Mouse (Mus musculus) frontal cortex, postnatal 25 days (tissue): Measurements from ENCODE around the gene Usp49.
"Not testable (repeated sequence)": the region's sequence is repeated elsewhere in the genome, so short reads cannot be mapped to it uniquely, and the experiment has no call there.

Experiments
- DNase-seq, 2 experiments: peaks; one replicate each; pipeline ENCODE4 v3.0.0; 2022; ENCODE audit warnings: low spot score in 2 of 2

The Usp49 gene

DNA sequence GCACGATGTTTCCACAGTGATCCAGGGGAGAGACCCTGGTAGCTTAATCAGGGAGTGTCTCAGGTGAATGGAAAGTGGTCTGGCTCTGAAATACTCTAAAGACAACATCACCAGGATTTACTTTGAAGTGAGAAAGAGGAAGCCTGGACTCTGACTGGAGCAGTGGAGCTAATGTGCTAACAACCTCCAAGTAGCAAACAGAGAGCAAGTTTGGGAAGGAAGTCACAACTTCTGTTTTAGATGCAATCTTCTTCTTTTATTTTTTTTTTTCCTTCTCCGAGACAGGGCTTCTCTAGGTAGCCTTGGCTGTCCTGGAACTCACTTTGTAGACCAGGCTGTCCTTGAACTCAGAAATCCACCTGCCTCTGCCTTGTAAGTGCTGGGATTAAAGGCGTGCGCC, 21.3 kb upstream of the Usp49 start:
- DNase-seq: no peak

DNA sequence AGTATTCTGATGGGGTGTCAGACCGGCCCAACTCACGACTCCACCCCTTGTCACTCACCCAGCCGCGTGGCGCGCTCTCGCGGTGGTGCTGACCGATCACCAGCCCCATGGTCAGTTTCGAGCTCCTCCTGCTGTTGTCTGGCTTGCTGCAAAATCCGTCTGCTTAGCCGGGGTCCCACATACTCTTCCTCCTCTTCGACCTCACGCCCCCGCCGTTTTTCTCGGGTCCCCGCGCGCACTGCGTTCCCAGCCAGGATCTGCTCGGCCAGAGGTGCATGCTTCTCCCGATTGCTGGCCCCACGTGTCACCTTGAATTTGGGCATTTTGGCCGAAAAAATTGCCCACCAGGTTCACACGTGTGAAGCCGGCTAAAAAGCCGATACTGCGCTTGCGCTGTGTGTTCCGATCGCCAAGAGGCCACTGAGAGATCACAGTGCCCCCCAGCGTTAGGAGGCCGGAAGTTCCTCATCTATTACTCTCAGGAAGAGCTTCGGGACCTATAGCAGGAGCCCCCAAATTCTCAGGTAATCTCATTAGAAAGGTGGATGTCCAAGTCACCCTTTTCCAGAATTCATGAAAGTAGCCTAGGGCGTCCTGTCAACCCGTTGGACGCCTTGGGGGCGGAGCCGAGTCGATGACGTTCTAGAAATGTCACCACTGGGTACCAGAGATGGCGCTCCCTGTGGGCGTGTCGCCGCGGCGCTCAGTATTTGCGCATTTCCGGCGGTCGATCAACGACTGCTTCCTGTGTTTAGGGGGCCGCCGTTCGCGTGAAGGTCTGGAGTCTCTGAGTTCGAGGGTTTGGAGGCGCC, 19.4 kb upstream of the Usp49 start, which contains the start of the genes Bysl, Med20 and Gm20517:
Gene Bysl (minus strand): TSS at position 644 of the 812 bp plus-strand sequence.
Gene Med20 (plus strand): TSS at position 734 of the 812 bp plus-strand sequence.
Gene Gm20517 (plus strand): TSS at position 741 of the 812 bp plus-strand sequence.
- peak; percentile 95 for DNase-seq

DNA sequence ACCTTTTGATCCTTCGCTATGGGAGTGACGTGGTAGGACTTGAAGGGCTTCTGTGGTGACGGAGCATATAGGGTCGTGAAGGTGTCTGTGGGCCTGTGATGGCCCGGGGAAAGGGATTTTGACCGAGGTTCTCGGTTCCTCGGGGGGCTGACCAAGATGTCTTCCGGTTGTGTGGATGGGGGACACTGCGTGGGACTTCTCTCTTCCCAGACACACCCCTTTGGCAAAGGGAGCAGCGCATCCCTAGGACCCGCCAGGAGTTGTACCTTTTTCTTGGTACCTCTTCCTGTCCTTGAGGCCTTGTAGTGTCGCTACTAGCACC, 18.9 kb upstream of the Usp49 start:
- DNase-seq: no peak

DNA sequence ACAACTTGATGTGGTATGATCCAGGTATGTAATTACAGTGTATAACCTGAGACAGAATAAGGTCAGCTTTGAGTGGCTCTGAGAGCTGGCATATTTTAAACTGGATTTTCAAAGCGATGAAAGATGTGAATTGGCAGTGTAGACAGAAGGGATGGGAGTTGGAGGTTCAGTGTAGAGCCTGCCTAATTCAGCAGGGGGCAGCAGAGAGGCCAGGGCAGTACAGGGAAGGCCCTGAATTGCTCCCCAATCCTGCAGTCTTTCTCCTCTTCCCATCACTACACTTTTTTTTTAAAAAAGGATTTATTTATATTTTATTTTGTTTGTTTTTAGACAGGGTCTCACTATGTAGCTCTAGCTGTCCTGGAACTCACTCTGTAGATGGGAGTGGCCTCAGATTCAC, 16.5 kb upstream of the Usp49 start:
- DNase-seq: no peak

DNA sequence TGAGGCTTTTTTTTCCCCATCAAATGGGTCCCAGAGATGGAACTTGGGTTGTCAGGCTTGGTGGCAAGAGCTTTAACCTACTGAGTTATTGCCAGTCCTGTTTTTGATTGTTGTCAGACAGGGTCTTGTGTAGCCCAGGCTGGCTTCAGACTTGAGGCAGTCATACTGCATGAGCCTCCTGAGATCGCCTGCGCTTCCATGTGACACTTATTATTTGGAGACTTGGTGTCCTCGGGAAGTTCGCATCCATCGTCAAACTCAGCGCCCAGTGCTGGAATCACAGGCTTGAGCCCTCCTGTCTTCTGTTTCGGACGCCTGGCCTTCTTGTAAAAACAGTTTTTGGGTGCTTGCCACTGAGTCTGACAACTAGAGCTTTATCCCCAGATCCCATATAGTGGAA, 14.4 kb upstream of the Usp49 start:
- DNase-seq: no peak

- DNase-seq: no peak
Observed at GRCm38 (mm10) chr17:47616652-47617051, 13.8 kb upstream of the Usp49 start.

- DNase-seq: no peak
Observed at GRCm38 (mm10) chr17:47617605-47618307, 12.7 kb upstream of the Usp49 start.

DNA sequence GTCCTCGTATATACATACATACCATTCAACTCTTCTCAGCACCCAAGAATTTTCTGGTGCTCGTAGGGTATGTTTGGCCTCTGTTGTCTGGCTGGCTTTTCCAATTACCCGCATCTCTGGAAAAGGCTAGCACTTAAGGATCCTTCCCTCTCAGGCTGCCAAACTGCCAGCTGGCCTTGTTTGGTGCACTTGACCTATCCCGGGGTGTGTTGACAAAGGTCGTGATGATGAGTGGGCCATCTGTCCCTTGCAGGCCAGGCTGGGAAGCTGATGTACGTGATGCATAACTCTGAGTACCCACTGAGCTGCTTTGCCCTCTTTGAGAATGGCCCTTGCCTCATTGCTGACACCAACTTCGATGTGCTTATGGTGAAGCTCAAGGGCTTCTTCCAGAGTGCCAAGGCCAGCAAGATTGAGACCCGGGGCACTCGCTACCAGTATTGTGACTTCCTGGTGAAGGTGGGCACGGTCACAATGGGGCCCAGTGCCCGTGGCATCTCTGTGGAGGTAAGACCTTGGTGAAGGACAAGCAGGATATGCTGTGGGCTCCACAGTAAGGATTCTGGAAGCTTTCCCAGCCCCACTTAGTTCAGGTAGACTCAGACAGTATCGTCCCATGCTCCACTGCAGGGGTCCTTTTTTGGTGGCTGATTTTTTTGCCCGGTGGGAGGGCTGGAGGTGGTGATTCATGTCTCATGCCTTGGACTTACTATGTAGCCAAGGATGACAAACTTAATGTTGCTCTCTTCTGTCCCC, 11.8 kb upstream of the Usp49 start:
- DNase-seq: no peak

- DNase-seq: no peak
Observed at GRCm38 (mm10) chr17:47622912-47623554, 7.5 kb upstream of the Usp49 start.

- not testable (repeated sequence) for DNase-seq
Observed at GRCm38 (mm10) chr17:47624572-47624971, 5.9 kb upstream of the Usp49 start.

DNA sequence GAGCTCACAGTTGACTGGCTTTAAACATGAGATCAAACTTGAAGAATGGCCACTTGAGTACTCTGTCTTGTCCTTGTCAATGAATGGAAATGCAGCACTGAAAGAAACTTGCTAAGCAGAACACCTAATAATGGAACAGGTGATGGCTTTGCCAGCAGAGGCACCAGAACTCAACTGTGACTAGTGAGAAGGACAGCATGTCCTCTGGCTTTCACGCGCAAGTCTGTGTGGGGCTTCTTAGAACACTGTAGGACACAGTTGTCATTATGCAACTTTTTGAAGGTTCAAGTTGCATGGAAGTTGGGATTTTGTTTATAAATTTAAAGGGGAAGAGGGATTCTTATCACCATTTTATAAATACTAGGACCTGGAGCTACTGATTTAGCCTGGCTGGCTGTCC, 5.4 kb upstream of the Usp49 start:
- DNase-seq: no peak

DNA sequence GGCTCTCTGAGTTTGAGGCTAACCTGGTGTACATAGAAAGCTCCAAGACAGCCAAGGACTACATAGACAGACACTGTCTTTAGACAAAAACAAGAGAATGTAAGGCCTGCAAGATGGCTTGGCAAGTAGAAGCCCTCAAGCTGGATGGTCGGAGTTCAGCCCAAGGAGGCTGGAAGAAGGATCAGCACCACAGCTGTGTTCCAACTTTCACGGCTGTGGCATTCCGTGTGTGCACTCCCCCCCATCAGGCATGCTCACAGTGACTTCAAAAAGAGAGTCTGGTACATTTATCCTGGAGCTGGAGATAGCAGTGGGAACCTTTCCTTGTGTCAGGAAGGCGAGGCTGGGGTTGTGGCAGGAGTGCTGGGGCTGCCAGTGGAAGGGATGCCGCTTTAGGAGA, 4.5 kb upstream of the Usp49 start:
- no peak for DNase-seq

DNA sequence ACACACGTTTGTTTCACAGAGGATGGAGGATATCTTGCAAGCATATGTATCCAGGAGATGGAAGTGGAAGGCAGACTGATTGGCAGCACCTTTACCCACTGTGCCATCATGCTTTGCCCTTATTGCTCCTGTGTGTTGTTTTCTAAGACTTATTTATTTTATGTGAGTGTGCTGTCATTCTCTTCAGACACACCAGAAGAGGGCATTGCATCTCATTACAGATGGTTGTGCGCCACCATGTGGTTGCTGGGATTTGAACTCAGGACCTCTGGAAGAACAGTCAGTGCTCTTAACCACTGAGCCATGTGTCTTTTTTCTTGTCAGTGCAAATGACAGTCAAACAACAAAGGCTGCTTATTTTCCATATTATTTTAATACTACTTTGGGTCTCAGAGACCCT, 2.7 kb upstream of the Usp49 start:
- no peak for DNase-seq

- DNase-seq: peak; percentile 84 to 85
Observed at GRCm38 (mm10) chr17:47628851-47629676, 1.4 kb upstream of the Usp49 start.

DNA sequence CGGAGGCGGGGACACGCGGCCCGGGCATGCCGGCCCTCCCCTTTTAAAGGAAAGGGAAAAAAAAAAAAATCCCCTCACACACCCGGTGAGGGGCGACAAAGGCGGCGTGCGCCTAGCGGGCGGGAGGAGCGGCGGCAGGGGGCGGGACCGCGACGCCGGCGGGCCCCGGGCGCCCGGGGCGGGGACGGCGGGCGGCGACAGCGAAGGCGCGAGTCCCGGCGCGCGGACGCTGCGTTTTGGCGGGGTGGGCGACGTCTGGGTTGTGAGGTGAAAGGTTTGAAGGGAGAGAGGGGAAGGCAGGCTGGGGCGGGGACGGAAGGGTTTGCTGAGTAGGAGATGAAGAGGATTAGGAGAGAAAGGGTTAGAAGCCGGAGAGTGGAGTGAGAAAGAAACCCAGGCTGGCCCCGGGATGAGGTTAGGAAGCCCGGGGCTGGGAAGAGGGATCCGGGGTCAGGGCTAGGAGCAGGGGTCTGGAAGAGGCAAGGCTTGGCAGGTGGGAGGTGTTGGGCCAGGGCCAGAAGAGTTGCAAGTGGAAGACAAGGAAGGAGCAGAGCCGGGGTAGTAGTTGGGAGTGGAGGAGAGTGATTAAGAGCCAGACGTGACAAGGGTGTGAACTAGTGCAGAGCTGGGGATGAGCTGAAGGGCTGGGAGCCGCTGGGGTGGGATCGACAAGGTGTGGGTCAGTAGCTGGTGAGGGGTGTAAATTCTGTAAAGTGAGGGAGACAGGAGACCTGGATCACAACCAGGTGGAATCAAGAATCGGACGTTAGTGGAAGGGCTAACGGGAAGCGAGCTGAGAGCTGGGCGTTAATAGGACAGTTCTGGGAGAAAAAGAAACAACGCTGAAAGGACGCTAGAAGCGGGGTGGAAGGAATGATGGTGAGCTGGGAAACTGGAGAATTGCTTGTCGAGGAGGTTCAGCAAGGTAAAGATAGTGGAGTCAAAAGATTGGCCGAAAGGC, 493 bp upstream of the Usp49 start:
- peak in 1 of 2 experiments; percentile 25 for DNase-seq

DNA sequence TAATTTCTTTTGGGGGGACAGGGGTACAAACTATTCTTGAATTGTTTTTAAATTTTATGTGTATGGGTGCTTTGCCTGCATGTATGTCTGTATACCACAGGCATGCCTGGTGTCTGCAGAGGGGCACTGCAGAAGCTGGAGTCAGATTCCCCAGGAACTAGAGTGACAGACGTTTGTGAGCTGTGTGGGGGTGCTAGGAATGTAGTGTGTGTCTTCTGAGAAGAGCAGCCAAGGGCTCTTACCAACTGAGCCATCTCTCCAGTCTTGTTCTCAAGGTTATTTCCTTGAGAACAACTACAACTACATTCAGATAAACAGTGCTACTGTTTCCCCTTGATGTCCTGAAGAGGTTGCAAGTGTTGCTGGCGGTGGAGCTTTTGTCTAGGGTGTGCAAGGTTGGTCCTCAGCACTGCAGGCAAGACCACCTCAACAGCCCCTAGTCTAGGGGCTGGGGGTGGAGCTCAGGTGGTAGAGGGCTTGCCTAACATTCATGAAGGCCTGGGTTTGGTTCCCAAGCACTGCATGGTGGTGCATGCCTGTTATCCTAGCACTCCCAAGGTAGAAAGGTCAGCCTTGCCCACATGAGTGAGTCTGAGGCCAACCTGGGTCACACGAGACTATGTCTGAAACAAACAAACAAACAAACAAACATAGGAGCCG, 1.8 kb downstream of the Usp49 start:
- DNase-seq: no peak

DNA sequence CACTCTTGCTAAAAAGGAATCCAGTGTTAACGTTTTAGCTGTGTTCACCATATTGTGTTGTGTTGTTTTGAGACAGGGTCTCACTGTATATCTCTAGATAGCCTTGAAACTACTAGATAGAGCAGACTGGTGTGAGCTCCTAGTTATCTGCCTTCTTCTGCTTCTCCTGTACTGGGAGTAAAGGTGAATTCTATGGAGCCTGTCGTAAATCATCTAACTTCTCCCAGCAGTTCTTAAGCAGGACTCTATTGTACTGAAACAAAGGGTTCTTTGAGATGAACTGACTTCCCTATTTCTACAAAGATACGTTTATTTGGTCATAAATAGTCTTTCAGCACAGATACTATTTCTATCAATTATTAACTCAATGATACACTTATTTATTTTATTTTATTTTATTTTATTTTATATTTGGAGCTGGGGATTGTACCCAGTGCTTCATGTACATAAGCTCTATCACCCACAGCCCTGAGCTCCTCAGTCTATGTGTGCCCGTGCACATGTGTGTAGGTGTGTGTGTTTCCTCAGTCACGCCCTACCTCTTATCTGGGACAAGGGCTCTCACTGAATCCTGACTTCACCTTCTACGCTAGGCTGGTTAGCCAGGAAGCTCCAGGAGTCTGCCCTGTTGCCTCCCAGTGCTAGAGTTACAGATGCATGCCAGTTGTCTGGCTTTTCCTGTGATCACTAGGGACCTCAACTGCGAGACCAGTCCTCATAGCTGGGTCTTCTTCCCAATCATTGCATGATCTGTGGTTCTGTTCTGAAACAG, 3.7 kb downstream of the Usp49 start:
- no peak for DNase-seq

DNA sequence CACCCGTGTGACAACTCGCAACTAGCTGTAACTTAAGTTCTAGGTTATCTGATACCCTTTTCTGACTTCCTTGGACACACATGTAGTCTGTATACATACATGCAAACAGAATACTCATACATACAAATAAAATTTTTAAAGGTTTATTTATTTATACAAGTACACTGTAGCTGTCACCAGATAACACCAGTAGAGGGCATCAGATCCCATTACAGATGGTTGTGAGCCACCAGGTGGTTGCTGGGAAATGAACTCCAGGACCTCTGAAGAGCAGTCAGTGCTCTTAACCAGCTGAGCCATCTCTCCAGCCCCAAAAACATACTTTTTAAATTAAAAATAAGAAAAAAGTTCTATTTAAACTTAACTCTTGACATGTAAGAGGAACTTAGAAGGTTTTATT, 12.5 kb downstream of the Usp49 start:
- no peak for DNase-seq

DNA sequence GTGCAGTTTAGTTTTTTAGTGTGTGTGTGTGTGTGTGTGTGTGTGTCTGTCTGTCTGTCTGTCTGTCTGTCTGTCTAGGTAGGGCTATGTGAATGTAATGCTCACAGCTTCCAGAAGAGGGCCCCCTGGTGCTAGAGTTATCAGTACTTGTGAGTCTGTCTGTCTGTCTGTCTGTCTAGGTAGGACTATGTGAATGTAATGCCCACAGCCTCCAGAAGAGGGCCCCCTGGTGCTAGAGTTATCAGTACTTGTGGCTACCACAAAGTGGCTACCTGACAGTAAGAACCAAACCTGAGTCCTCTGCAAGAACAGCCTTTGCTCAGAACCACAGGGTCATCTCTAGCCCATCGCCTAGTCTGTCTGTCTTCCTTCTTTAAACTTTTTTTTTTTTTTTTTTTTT, 16.2 kb downstream of the Usp49 start:
- peak; percentile 23 to 32 for DNase-seq
